Mouse (Mus musculus): ENCODE measurements around the gene Brdt. TPM values are rescaled to one million over a fixed set of nuclear protein-coding genes. Genes with fewer than 3 reads are reported as not detected.

Brdt gene
- 3.2 and 3.6 TPM in 2 replicates for polyA plus RNA-seq (2015; fragmentation: Nextera tagmentation; extraction: Ambion mirVana)

GRCm38 (mm10) chr5:107330916-107331421, at the start of gene Brdt:
TSS of gene Brdt (plus strand) at chr5:107331159.

DNA sequence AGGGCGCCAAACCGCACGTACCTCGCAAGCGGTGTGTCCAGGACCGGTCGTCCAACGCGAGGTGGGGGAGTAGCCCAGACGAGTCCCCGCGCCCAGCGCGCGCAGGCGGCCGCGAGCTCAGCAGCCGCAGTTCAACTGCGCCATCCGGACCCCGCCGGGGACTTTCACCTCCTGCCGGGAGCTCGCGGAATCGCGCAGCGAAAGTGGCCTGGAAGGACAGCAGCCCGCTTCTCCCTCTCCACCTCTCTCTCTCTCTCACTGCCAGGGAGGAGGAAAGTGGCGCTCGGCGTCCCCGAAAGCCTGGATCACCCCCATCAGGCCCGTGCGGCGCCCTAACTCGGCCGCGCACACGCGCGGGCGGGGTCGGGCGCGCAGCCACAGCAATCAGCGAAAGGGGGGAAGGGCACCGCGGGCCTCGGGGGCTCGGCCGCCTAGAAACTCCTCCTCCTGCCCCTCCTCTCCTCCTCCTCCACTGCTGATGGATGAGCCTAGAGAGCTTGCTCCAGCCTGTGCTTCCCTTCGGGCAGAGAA, 41.7 kb upstream of the Brdt start, which contains the start of gene Tgfbr3:
Gene Tgfbr3, minus strand, starts transcription at position 396 of the 531 bp plus-strand sequence.

GRCm38 (mm10) chr5:107402436-107402835, 71.5 kb downstream of the Brdt start, which contains the start of gene Ephx4:
TSS of gene Ephx4 (plus strand) at chr5:107402736.

GRCm38 (mm10) chr5:107431249-107431648, 100.3 kb downstream of the Brdt start, which contains the start of gene Lpcat2b:
TSS of gene Lpcat2b (plus strand) at chr5:107431549.

Other genes starting within 250 kb of the Brdt start
- gene Tgfbr3, start 41.5 kb upstream of the Brdt start, polyA plus RNA-seq (2015; fragmentation: Nextera tagmentation; extraction: Ambion mirVana), result 32.3 and 53.4 TPM in 2 replicates
- gene Ephx4, start 71.6 kb downstream of the Brdt start, polyA plus RNA-seq (2015; fragmentation: Nextera tagmentation; extraction: Ambion mirVana), result 2.2 and 3.9 TPM in 2 replicates
- gene Lpcat2b, start 100.4 kb downstream of the Brdt start, polyA plus RNA-seq (2015; fragmentation: Nextera tagmentation; extraction: Ambion mirVana), result not detected in 2 replicates
- gene Btbd8, start 106.8 kb downstream of the Brdt start, polyA plus RNA-seq (2015; fragmentation: Nextera tagmentation; extraction: Ambion mirVana), result 5.8 and 6.3 TPM in 2 replicates
- gene Gm42669, start 176.5 kb downstream of the Brdt start, polyA plus RNA-seq (2015; fragmentation: Nextera tagmentation; extraction: Ambion mirVana), result 0.24 and 0.37 TPM in 2 replicates
- 0.04 and 0.13 TPM in 2 replicates for gene 1700028K03Rik, start 203.6 kb downstream of the Brdt start, polyA plus RNA-seq (2015; fragmentation: Nextera tagmentation; extraction: Ambion mirVana)

Measured in adrenal gland, postnatal 0 days (tissue).